Mouse (Mus musculus): Measurements from ENCODE around the gene Gm9999.

The Gm9999 gene

DNA sequence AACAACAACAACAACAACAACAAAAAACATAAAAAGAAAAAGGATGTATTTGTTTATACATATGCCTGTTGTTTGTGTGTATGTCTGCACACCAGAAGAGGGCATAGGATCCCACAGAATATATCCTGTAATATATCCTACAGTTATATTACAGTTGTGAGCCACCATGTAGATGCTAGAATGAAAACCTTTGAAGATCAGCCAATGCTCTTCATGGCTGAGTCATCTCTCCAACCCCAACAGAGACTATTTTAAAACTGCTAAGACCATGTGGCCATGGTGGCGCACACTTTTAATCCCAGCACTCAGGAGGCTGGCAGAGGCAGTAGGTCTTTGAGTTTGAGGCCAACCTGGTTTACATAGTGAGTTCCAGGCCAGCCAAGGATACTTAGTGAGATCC is 44.1 kb downstream of the Gm9999 start:
- DNase-seq (ENCODE audit: low read depth): no peak

GRCm38 (mm10) chr7:47030517-47031193 is 47.3 kb downstream of the Gm9999 start:
- DNase-seq (ENCODE audit: low read depth): no peak

DNA sequence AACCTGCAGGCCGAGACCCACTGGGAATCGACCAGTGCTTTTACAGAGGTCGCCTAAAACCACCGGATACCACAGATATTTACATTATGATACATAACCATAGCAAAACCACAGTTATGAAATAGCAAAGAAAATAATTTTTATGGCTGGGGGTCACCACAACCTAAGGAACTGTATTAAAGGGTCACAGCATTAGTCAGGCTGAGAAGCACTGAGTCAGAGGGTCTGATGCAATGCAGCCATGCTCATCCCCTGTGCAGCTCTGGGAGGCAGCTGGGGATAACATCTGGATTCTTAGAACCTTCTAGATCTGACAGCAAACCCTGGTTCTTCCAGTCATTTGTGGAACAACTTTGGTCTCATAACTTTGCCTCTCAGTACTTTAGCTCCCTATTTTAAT is 48.0 kb downstream of the Gm9999 start:
- DNase-seq (ENCODE audit: low read depth): no peak

- DNase-seq (ENCODE audit: low read depth): no peak
Observed at GRCm38 (mm10) chr7:47034785-47035384, 51.5 kb downstream of the Gm9999 start.

- no peak for DNase-seq (ENCODE audit: low read depth)
Observed at GRCm38 (mm10) chr7:47035426-47035825, 52.0 kb downstream of the Gm9999 start.
